Mouse (Mus musculus): ENCODE measurements at regions not wholly inside any gene's neighbourhood (a gene's known extent, or its start where the extent isn't known, plus 50 kb on each side); places are given as distances from the start of the nearest gene placed in this dataset.
A peak's percentile ranks its signal among the peaks of the same experiment; 100 is the strongest.

- TF ChIP-seq NRF1 (IDR thresholded peaks at IDR 0.05; ENCODE audit: insufficient read depth, low read depth, low read length, poor library complexity, severe bottlenecking) = no peak
- TF ChIP-seq ZC3H11A (IDR thresholded peaks at IDR 0.05; ENCODE audit: low read depth, low read length) = 0 out of 2 replicates have a peak, but pooled peaks have one; percentile 20
- TF ChIP-seq ETS1 (IDR thresholded peaks at IDR 0.05; ENCODE audit: low read depth, low read length) = no peak
- TF ChIP-seq ZNF384 (IDR thresholded peaks at IDR 0.05; ENCODE audit: low read depth, low read length) = no peak
- TF ChIP-seq NELFE (IDR thresholded peaks at IDR 0.05; ENCODE audit: low read depth, low read length) = no peak
- TF ChIP-seq SIN3A (IDR thresholded peaks at IDR 0.05; ENCODE audit: low read length) = no peak
- no peak for TF ChIP-seq CHD2 (IDR thresholded peaks at IDR 0.05; ENCODE audit: low read length)
- no peak for TF ChIP-seq E2F4 (IDR thresholded peaks at IDR 0.05; ENCODE audit: borderline replicate concordance, low read depth, low read length)
- no peak for TF ChIP-seq KAT2A (conservative IDR thresholded peaks at IDR 0.05; ENCODE audit: low read depth, low read length)
- TF ChIP-seq CHD1 (IDR thresholded peaks at IDR 0.05; ENCODE audit: low read depth, low read length) = no peak
- TF ChIP-seq CTCF (IDR thresholded peaks at IDR 0.05 in 2 of 3, conservative IDR thresholded peaks at IDR 0.05 in 1 of 3; ENCODE audit: control insufficient read depth in 1 of 3, insufficient read depth in 1 of 3, low read depth in 2 of 3, low read length in 3 of 3, poor library complexity in 1 of 3, severe bottlenecking in 1 of 3) = peak in 2 of 3 experiments; percentile 18 to 59; a peak in 3 of 6 replicates
- TF ChIP-seq RAD21 (IDR thresholded peaks at IDR 0.05; ENCODE audit: low read depth, low read length) = peak; percentile 69
Observed at GRCm38 (mm10) chr6:108963295-108963694, 134.9 kb downstream of the Edem1 start (continued).

- no peak for TF ChIP-seq EP300 (IDR thresholded peaks at IDR 0.05; ENCODE audit: low read depth in 1 of 2, low read length in 2 of 2)
- no peak for TF ChIP-seq ZKSCAN1 (IDR thresholded peaks at IDR 0.05; ENCODE audit: low read depth, low read length)
- no peak for TF ChIP-seq POLR2AphosphoS2 (IDR thresholded peaks at IDR 0.05; ENCODE audit: low read length)
- Histone ChIP-seq H3K9me3 (replicated peaks; ENCODE audit: insufficient read depth, low read length) (no peaks in the 10 kb centered on the region), H3K27me3 (ENCODE audit: control insufficient read depth in 1 of 2, insufficient read depth in 2 of 2, low read length in 2 of 2) (no peaks in the 10 kb centered on the region), H3K36me3 (ENCODE audit: control insufficient read depth in 1 of 2, insufficient read depth in 2 of 2, low read length in 2 of 2) (no peaks in the 10 kb centered on the region), H3K4me3 (ENCODE audit: control insufficient read depth in 1 of 2, insufficient read depth in 1 of 2, low read depth in 2 of 2, low read length in 2 of 2) (no peak overlapping the region), H3K79me2 (ENCODE audit: control insufficient read depth, insufficient read depth, low read length, poor library complexity) (no peaks in the 10 kb centered on the region), H3K4me1 (ENCODE audit: control insufficient read depth in 1 of 2, insufficient read depth in 2 of 2, low read length in 2 of 2) (no peaks in the 10 kb centered on the region), H3K27ac (ENCODE audit: control insufficient read depth, low read depth, low read length) (no peak overlapping the region), H3K9ac (ENCODE audit: control insufficient read depth, low read depth, low read length, poor library complexity, severe bottlenecking) (no peak overlapping the region)
- DNase-seq (ENCODE audit: low read depth, low spot score) = no peak
Observed at GRCm38 (mm10) chr6:108969477-108970176, 141.2 kb downstream of the Edem1 start.

GRCm38 (mm10) chr6:108971415-108972089, 143.1 kb downstream of the Edem1 start:
- DNase-seq (ENCODE audit: low read depth, low spot score) = no peak
- Histone ChIP-seq H3K9me3 (replicated peaks; ENCODE audit: insufficient read depth, low read length) (no peaks in the 10 kb centered on the region), H3K79me2 (ENCODE audit: control insufficient read depth, insufficient read depth, low read length, poor library complexity) (no peaks in the 10 kb centered on the region), H3K27me3 (ENCODE audit: control insufficient read depth in 1 of 2, insufficient read depth in 2 of 2, low read length in 2 of 2) (no peaks in the 10 kb centered on the region), H3K4me3 (ENCODE audit: control insufficient read depth in 1 of 2, insufficient read depth in 1 of 2, low read depth in 2 of 2, low read length in 2 of 2) (no peak overlapping the region), H3K4me1 (ENCODE audit: control insufficient read depth in 1 of 2, insufficient read depth in 2 of 2, low read length in 2 of 2) (no peaks in the 10 kb centered on the region), H3K9ac (ENCODE audit: control insufficient read depth, low read depth, low read length, poor library complexity, severe bottlenecking) (no peak overlapping the region), H3K36me3 (ENCODE audit: control insufficient read depth in 1 of 2, insufficient read depth in 2 of 2, low read length in 2 of 2) (no peaks in the 10 kb centered on the region), H3K27ac (ENCODE audit: control insufficient read depth, low read depth, low read length) (no peak overlapping the region)
- TF ChIP-seq E2F4 (IDR thresholded peaks at IDR 0.05; ENCODE audit: borderline replicate concordance, low read depth, low read length) = no peak
- TF ChIP-seq POLR2A (IDR thresholded peaks at IDR 0.05; ENCODE audit: control insufficient read depth in 1 of 2, insufficient read depth in 1 of 2, low read depth in 1 of 2, low read length in 2 of 2, poor library complexity in 1 of 2) = no peak

Data from MEL (cell line).